Comparison of ENCODE assay signal across 11 mouse cellular contexts in genomic region chr3:96459757-96460567, GRCm38 (mm10). TPM values are rescaled to one million over a fixed set of nuclear protein-coding genes. Genes with fewer than 3 reads are reported as not detected.
A peak's percentile ranks its signal among the peaks of the same experiment; 100 is the strongest.
DNase-seq lines count a peak whose midpoint lies in the region; ATAC-seq lines count a peak whose summit lies in the region.
"Not testable (repeated sequence)": the region's sequence is repeated elsewhere in the genome, so short reads cannot be mapped to it uniquely, and the experiment has no call there.
"Had no signal": no experiment of that assay in that cellular context is flagged by ENCODE, and none has a peak within 500 bp of the region (broad histone marks: within the 10 kb centered on the region; RNA-seq: fewer than 3 reads in every experiment).

No protein-coding gene starts in this region.

- not testable (repeated sequence) for H3K27me3 ChIP-seq in forebrain, embryonic 11.5 days (ENCODE audit: control insufficient read depth, insufficient read depth, low read length); heart, embryonic 12.5 days (replicated peaks); kidney, embryonic 14.5 days (ENCODE audit: control insufficient read depth, insufficient read depth, low read length); liver, embryonic 11.5 days (replicated peaks; ENCODE audit: control insufficient read depth, insufficient read depth, low read length); lung, embryonic 16.5 days (ENCODE audit: control insufficient read depth, insufficient read depth, low read depth, low read length)
- H3K27me3 ChIP-seq in hindbrain, embryonic 13.5 days = peaks cover 23% of the 10 kb centered on the region
- peaks cover 17% of the 10 kb centered on the region for H3K27me3 ChIP-seq in midbrain, embryonic 16.5 days (ENCODE audit: control insufficient read depth, insufficient read depth, low read depth, low read length)

- not testable (repeated sequence) for H3K27ac ChIP-seq in forebrain, embryonic 11.5 days (ENCODE audit: low read depth, low read length); heart, embryonic 12.5 days (ENCODE audit: poor library complexity, severe bottlenecking); hindbrain, embryonic 13.5 days; kidney, embryonic 14.5 days (ENCODE audit: low read depth, low read length); liver, embryonic 11.5 days (ENCODE audit: low read depth, low read length); lung, embryonic 16.5 days (ENCODE audit: low read length); midbrain, embryonic 16.5 days (ENCODE audit: low read length)

- not testable (repeated sequence) for H3K36me3 ChIP-seq in forebrain, embryonic 11.5 days (ENCODE audit: control insufficient read depth, insufficient read depth, low read length); heart, embryonic 12.5 days; hindbrain, embryonic 13.5 days; kidney, embryonic 14.5 days (ENCODE audit: control insufficient read depth, insufficient read depth, low read length); liver, embryonic 11.5 days (ENCODE audit: control insufficient read depth, insufficient read depth, low read length); lung, embryonic 16.5 days (ENCODE audit: control insufficient read depth, insufficient read depth, low read length); midbrain, embryonic 16.5 days (ENCODE audit: control insufficient read depth, insufficient read depth, low read length)

- H3K4me2 ChIP-seq in forebrain, embryonic 11.5 days (ENCODE audit: low read depth, low read length, severe bottlenecking); heart, embryonic 12.5 days; hindbrain, embryonic 13.5 days; kidney, embryonic 14.5 days (replicated peaks; ENCODE audit: low read depth, low read length); liver, embryonic 11.5 days; lung, embryonic 16.5 days (ENCODE audit: low read depth, low read length); midbrain, embryonic 16.5 days (ENCODE audit: low read length): not testable (repeated sequence)

- ATAC-seq in forebrain, embryonic 11.5 days (replicated peaks; ENCODE audit: low FRiP score) = peak; percentile 91
- peak; percentile 86 for ATAC-seq in heart, embryonic 12.5 days (ENCODE audit: insufficient number of reproducible peaks, low FRiP score)
- peak; percentile 71; the same call in 1 of the 2 replicates for ATAC-seq in hindbrain, embryonic 13.5 days (ENCODE audit: low FRiP score)
- peak; percentile 94 for ATAC-seq in kidney, embryonic 14.5 days (ENCODE audit: low FRiP score, low TSS enrichment)
- peak; percentile 80 for ATAC-seq in liver, embryonic 11.5 days (replicated peaks; ENCODE audit: low FRiP score)
- peak; percentile 90 for ATAC-seq in lung, embryonic 16.5 days (ENCODE audit: low read depth)
- peak; percentile 63; the same call in 1 of the 2 replicates for ATAC-seq in midbrain, embryonic 16.5 days

- not testable (repeated sequence) for H3K4me3 ChIP-seq in forebrain, embryonic 11.5 days (ENCODE audit: low read depth, low read length); heart, embryonic 12.5 days; hindbrain, embryonic 13.5 days; kidney, embryonic 14.5 days (ENCODE audit: low read length); liver, embryonic 11.5 days (ENCODE audit: low read depth, low read length); lung, embryonic 16.5 days (ENCODE audit: low read length); midbrain, embryonic 16.5 days (ENCODE audit: low read depth, low read length)

- not testable (repeated sequence) for H3K9ac ChIP-seq in forebrain, embryonic 11.5 days (ENCODE audit: low read length); heart, embryonic 12.5 days; hindbrain, embryonic 13.5 days; kidney, embryonic 14.5 days (ENCODE audit: low read depth, low read length); liver, embryonic 11.5 days (ENCODE audit: low read depth, low read length); lung, embryonic 16.5 days (ENCODE audit: low read length); midbrain, embryonic 16.5 days (ENCODE audit: low read depth, low read length)

- H3K9me3 ChIP-seq in forebrain, embryonic 11.5 days (ENCODE audit: control insufficient read depth, low read length); heart, embryonic 12.5 days (replicated peaks); hindbrain, embryonic 13.5 days; kidney, embryonic 14.5 days (ENCODE audit: control insufficient read depth, low read length); liver, embryonic 11.5 days (ENCODE audit: control insufficient read depth, low read length); lung, embryonic 16.5 days (ENCODE audit: control insufficient read depth, low read length); midbrain, embryonic 16.5 days (replicated peaks; ENCODE audit: control insufficient read depth, low read length, poor library complexity, severe bottlenecking): not testable (repeated sequence)

- not testable (repeated sequence) for DNase-seq in forebrain, embryonic 11.5 days (ENCODE audit: low spot score); liver, embryonic 11.5 days (ENCODE audit: low spot score)

- 0% methylated on average over 1 of the region's 58 CpGs for WGBS in forebrain, embryonic 11.5 days
- WGBS in heart, embryonic 12.5 days = 0% methylated on average over 1 of the region's 58 CpGs
- WGBS in hindbrain, embryonic 13.5 days = 0% methylated on average over 1 of the region's 58 CpGs
- 0% methylated on average over 1 of the region's 58 CpGs for WGBS in kidney, embryonic 14.5 days
- WGBS in liver, embryonic 11.5 days = 0% methylated on average over 1 of the region's 58 CpGs
- WGBS in lung, embryonic 16.5 days = 0% methylated on average over 1 of the region's 58 CpGs
- WGBS in midbrain, embryonic 16.5 days = 0% methylated on average over 1 of the region's 58 CpGs

- H3K4me1 ChIP-seq in forebrain, embryonic 11.5 days (replicated peaks; ENCODE audit: control insufficient read depth, insufficient read depth, low read length); heart, embryonic 12.5 days (replicated peaks); hindbrain, embryonic 13.5 days (replicated peaks); kidney, embryonic 14.5 days (ENCODE audit: control insufficient read depth, insufficient read depth, low read length); liver, embryonic 11.5 days (replicated peaks; ENCODE audit: control insufficient read depth, insufficient read depth, low read length); lung, embryonic 16.5 days (replicated peaks; ENCODE audit: control insufficient read depth, insufficient read depth, low read length); midbrain, embryonic 16.5 days (ENCODE audit: control insufficient read depth, insufficient read depth, low read length): not testable (repeated sequence)

RNA-seq across cellular contexts. Expression of gene BC107364, which starts 7.9 kb away (rescaled TPM):
- polyA plus RNA-seq in forebrain, embryonic 11.5 days (2014; fragmentation: Nextera tagmentation; extraction: Ambion mirVana) = not detected in 2 replicates
- polyA plus RNA-seq in heart, embryonic 12.5 days (2016; fragmentation: Nextera tagmentation; extraction: Ambion mirVana) = 0.72 and 0.87 TPM in 2 replicates
- polyA plus RNA-seq in hindbrain, embryonic 13.5 days (2015; fragmentation: Nextera tagmentation; extraction: Ambion mirVana) = not detected in 2 replicates
- 0.20 TPM in 1 of 2 replicates, not detected in the other for polyA plus RNA-seq in kidney, embryonic 14.5 days (2014; fragmentation: Nextera tagmentation; extraction: Ambion mirVana)
- polyA plus RNA-seq in liver, embryonic 11.5 days (2014; fragmentation: Nextera tagmentation; extraction: Ambion mirVana) = not detected in 2 replicates
- polyA plus RNA-seq in lung, embryonic 16.5 days (2015; fragmentation: Nextera tagmentation; extraction: Ambion mirVana) = 0.30 and 0.34 TPM in 2 replicates
- polyA plus RNA-seq in midbrain, embryonic 16.5 days (2015; fragmentation: Nextera tagmentation; extraction: Ambion mirVana) = not detected in 2 replicates
- polyA plus RNA-seq: CD4-positive, CD25-positive, alpha-beta regulatory T cell, adult 4 months; frontal cortex, adult 2 months; myocyte; spleen, adult 2 months had no signal
